Mouse (Mus musculus): Measurements from ENCODE around the gene Skap1. TPM values are rescaled to one million over a fixed set of nuclear protein-coding genes. Genes with fewer than 3 reads are reported as not detected.

The Skap1 gene
- polyA plus RNA-seq, 1 experiment from 2014 or later: 6.5 TPM

GRCm38 (mm10) chr11:96531757-96532433 is 67.5 kb downstream of the Skap1 start:
- no peaks in the 10 kb centered on the region for H3K9me3 ChIP-seq
- H3K27ac ChIP-seq (replicated peaks): no peak overlapping the region
- no peaks in the 10 kb centered on the region for H3K4me1 ChIP-seq (replicated peaks)
- H3K4me3 ChIP-seq: no peak overlapping the region
- H3K9ac ChIP-seq: no peak overlapping the region
- H3K27me3 ChIP-seq: no peaks in the 10 kb centered on the region
- WGBS: 75% methylated on average over 13 of the region's 13 CpGs
- H3K36me3 ChIP-seq: no peaks in the 10 kb centered on the region
- no peak overlapping the region for H3K4me2 ChIP-seq
- ATAC-seq (ENCODE audit: low FRiP score, low read depth): no peak

GRCm38 (mm10) chr11:96534531-96534930 is 70.1 kb downstream of the Skap1 start:
- Histone ChIP-seq H3K36me3 (no peaks in the 10 kb centered on the region), H3K27ac (replicated peaks) (no peak overlapping the region)

GRCm38 (mm10) chr11:96536146-96536545 is 71.8 kb downstream of the Skap1 start:
- H3K4me3 ChIP-seq: no peak overlapping the region
- peak overlapping the region; percentile 17; the same call in 1 of the 2 replicates for H3K27ac ChIP-seq (replicated peaks)
- WGBS: 22% methylated on average over 5 of the region's 5 CpGs
- no peaks in the 10 kb centered on the region for H3K9me3 ChIP-seq
- no peaks in the 10 kb centered on the region for H3K27me3 ChIP-seq
- H3K36me3 ChIP-seq: no peaks in the 10 kb centered on the region
- 0 out of 2 replicates have a peak, but pooled peaks cover 3% of the 10 kb centered on the region for H3K4me1 ChIP-seq (replicated peaks)
- no peak overlapping the region for H3K4me2 ChIP-seq
- no peak for ATAC-seq (ENCODE audit: low FRiP score, low read depth)
- no peak overlapping the region for H3K9ac ChIP-seq

More at GRCm38 (mm10) chr11:96534531-96534930, 70.1 kb downstream of the Skap1 start:
- Histone ChIP-seq H3K4me1 (replicated peaks) (0 out of 2 replicates have a peak, but pooled peaks cover 3% of the 10 kb centered on the region), H3K4me3 (no peak overlapping the region), H3K4me2 (no peak overlapping the region), H3K9ac (no peak overlapping the region), H3K9me3 (no peaks in the 10 kb centered on the region), H3K27me3 (no peaks in the 10 kb centered on the region)
- 76% methylated on average over 2 of the region's 2 CpGs for WGBS
- no peak for ATAC-seq (ENCODE audit: low FRiP score, low read depth)

GRCm38 (mm10) chr11:96542003-96542402 is 77.6 kb downstream of the Skap1 start:
- no peaks in the 10 kb centered on the region for H3K9me3 ChIP-seq
- H3K27ac ChIP-seq (replicated peaks): no peak overlapping the region
- H3K9ac ChIP-seq: no peak overlapping the region
- H3K27me3 ChIP-seq: no peaks in the 10 kb centered on the region
- no peak overlapping the region for H3K4me3 ChIP-seq
- H3K4me2 ChIP-seq: no peak overlapping the region
- WGBS: 61% methylated on average over 7 of the region's 7 CpGs
- 0 out of 2 replicates have a peak, but pooled peaks cover 3% of the 10 kb centered on the region for H3K4me1 ChIP-seq (replicated peaks)
- H3K36me3 ChIP-seq: no peaks in the 10 kb centered on the region
- ATAC-seq (ENCODE audit: low FRiP score, low read depth): no peak

GRCm38 (mm10) chr11:96542561-96542960 is 78.2 kb downstream of the Skap1 start:
- WGBS: 58% methylated on average over 7 of the region's 7 CpGs

GRCm38 (mm10) chr11:96546428-96546827 is 82.0 kb downstream of the Skap1 start:
- Histone ChIP-seq H3K27ac (replicated peaks) (peak overlapping the region; percentile 5; the same call in 1 of the 2 replicates), H3K27me3 (no peaks in the 10 kb centered on the region), H3K4me2 (no peak overlapping the region), H3K4me3 (no peak overlapping the region), H3K9ac (no peak overlapping the region), H3K36me3 (no peaks in the 10 kb centered on the region), H3K9me3 (no peaks in the 10 kb centered on the region), H3K4me1 (replicated peaks) (no peaks in the 10 kb centered on the region)
- ATAC-seq (ENCODE audit: low FRiP score, low read depth): no peak
- WGBS: 58% methylated on average over 8 of the region's 8 CpGs

More at GRCm38 (mm10) chr11:96542561-96542960, 78.2 kb downstream of the Skap1 start:
- Histone ChIP-seq H3K4me3 (no peak overlapping the region), H3K9me3 (no peaks in the 10 kb centered on the region), H3K27me3 (no peaks in the 10 kb centered on the region), H3K9ac (no peak overlapping the region), H3K36me3 (no peaks in the 10 kb centered on the region), H3K4me2 (no peak overlapping the region), H3K4me1 (replicated peaks) (0 out of 2 replicates have a peak, but pooled peaks cover 3% of the 10 kb centered on the region), H3K27ac (replicated peaks) (0 out of 2 replicates have a peak overlapping the region, but pooled peaks have one; percentile 18)
- no peak for ATAC-seq (ENCODE audit: low FRiP score, low read depth)

GRCm38 (mm10) chr11:96550960-96551703 is 86.7 kb downstream of the Skap1 start:
- peaks cover 6% of the 10 kb centered on the region; the same call in 1 of the 2 replicates for H3K27me3 ChIP-seq
- peaks cover 3% of the 10 kb centered on the region; the same call in 1 of the 2 replicates for H3K4me1 ChIP-seq (replicated peaks)
- H3K4me2 ChIP-seq: no peak overlapping the region
- H3K36me3 ChIP-seq: no peaks in the 10 kb centered on the region
- 72% methylated on average over 9 of the region's 9 CpGs for WGBS
- no peak for ATAC-seq (ENCODE audit: low FRiP score, low read depth)
- no peak overlapping the region for H3K27ac ChIP-seq (replicated peaks)
- no peaks in the 10 kb centered on the region for H3K9me3 ChIP-seq
- no peak overlapping the region for H3K4me3 ChIP-seq
- H3K9ac ChIP-seq: no peak overlapping the region

- Histone ChIP-seq H3K27me3 (peaks cover 6% of the 10 kb centered on the region; the same call in 1 of the 2 replicates), H3K9ac (no peak overlapping the region; the same call in 1 of the 2 replicates), H3K36me3 (no peaks in the 10 kb centered on the region), H3K4me3 (peak overlapping the region; percentile 22), H3K27ac (replicated peaks) (peak overlapping the region; percentile 21; the same call in 1 of the 2 replicates), H3K9me3 (no peaks in the 10 kb centered on the region), H3K4me2 (peak overlapping the region; percentile 44), H3K4me1 (replicated peaks) (peaks cover 3% of the 10 kb centered on the region; the same call in 1 of the 2 replicates)
- WGBS: 12% methylated on average over 15 of the region's 15 CpGs
- ATAC-seq (ENCODE audit: low FRiP score, low read depth): 0 out of 2 replicates have a peak, but pooled peaks have one; percentile 23
These were observed 88.7 kb downstream of the Skap1 start for GRCm38 (mm10) chr11:96553091-96553490.

- H3K4me2 ChIP-seq: no peak overlapping the region
- H3K9ac ChIP-seq: no peak overlapping the region
- no peak overlapping the region for H3K4me3 ChIP-seq
- ATAC-seq (ENCODE audit: low FRiP score, low read depth): no peak
- 0 out of 2 replicates have a peak, but pooled peaks cover 2% of the 10 kb centered on the region for H3K27me3 ChIP-seq
- 86% methylated on average over 5 of the region's 5 CpGs for WGBS
- H3K9me3 ChIP-seq: no peaks in the 10 kb centered on the region
- H3K27ac ChIP-seq (replicated peaks): no peak overlapping the region
- no peaks in the 10 kb centered on the region for H3K36me3 ChIP-seq
- H3K4me1 ChIP-seq (replicated peaks): no peaks in the 10 kb centered on the region
These were observed 95.8 kb downstream of the Skap1 start for GRCm38 (mm10) chr11:96560229-96560628.

GRCm38 (mm10) chr11:96564088-96564487 is 99.7 kb downstream of the Skap1 start:
- Histone ChIP-seq H3K4me3 (no peak overlapping the region), H3K4me2 (no peak overlapping the region), H3K9me3 (no peaks in the 10 kb centered on the region), H3K27ac (replicated peaks) (no peak overlapping the region), H3K9ac (no peak overlapping the region), H3K4me1 (replicated peaks) (no peaks in the 10 kb centered on the region), H3K36me3 (no peaks in the 10 kb centered on the region), H3K27me3 (no peaks in the 10 kb centered on the region)
- 61% methylated on average over 1 of the region's 1 CpGs for WGBS
- ATAC-seq (ENCODE audit: low FRiP score, low read depth): no peak

- H3K9me3 ChIP-seq: no peaks in the 10 kb centered on the region
- 34% methylated on average over 3 of the region's 3 CpGs for WGBS
- peaks cover 11% of the 10 kb centered on the region for H3K4me1 ChIP-seq (replicated peaks)
- ATAC-seq (ENCODE audit: low FRiP score, low read depth): no peak
- no peak overlapping the region for H3K27ac ChIP-seq (replicated peaks)
- H3K4me3 ChIP-seq: no peak overlapping the region
- H3K27me3 ChIP-seq: no peaks in the 10 kb centered on the region
- no peak overlapping the region for H3K9ac ChIP-seq
- no peak overlapping the region for H3K4me2 ChIP-seq
- H3K36me3 ChIP-seq: no peaks in the 10 kb centered on the region
These were observed 108.1 kb downstream of the Skap1 start for GRCm38 (mm10) chr11:96572515-96572914.

Measured in hindbrain, embryonic 15.5 days (tissue).